Mouse (Mus musculus) frontal cortex, postnatal 36 days (tissue): ENCODE results near the gene Noxo1.
"Not testable (repeated sequence)": the region's sequence is repeated elsewhere in the genome, so short reads cannot be mapped to it uniquely, and the experiment has no call there.

Source experiments
- DNase-seq, 2 experiments: peaks; one replicate each; pipeline ENCODE4 v3.0.0; 2022; ENCODE audit warnings: low spot score in 2 of 2

Gene Noxo1

GRCm38 (mm10) chr17:24696011-24696697 is at the start of gene Noxo1, which contains the start of gene Gfer:
TSS of gene Noxo1 (plus strand) at chr17:24696234.
TSS of gene Gfer (minus strand) at chr17:24696156.
- peak; percentile 74 to 80 for DNase-seq

DNA sequence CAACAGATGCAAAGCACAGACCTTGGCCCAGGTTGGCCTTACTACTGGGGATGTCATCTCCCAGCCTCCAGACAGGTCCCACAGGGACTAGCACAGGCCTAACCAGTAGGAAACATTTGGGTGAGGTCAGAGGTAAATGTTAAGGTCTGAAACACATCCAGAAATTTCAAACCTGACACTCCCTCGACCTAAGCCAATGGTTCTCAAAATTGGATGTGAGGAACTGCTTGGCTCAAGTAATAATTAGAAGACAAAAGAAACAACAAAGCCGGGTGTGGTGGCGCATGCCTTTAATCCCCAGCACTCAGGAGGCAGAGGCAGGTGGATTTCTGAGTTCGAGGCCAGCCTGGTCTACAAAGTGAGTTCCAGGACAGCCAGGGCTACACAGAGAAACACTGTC is 49.7 kb upstream of the Noxo1 start:
- DNase-seq, result no peak

GRCm38 (mm10) chr17:24647493-24647892 is 48.5 kb upstream of the Noxo1 start:
- DNase-seq, result no peak

GRCm38 (mm10) chr17:24648731-24649377 is 47.2 kb upstream of the Noxo1 start:
- DNase-seq, result no peak

DNA sequence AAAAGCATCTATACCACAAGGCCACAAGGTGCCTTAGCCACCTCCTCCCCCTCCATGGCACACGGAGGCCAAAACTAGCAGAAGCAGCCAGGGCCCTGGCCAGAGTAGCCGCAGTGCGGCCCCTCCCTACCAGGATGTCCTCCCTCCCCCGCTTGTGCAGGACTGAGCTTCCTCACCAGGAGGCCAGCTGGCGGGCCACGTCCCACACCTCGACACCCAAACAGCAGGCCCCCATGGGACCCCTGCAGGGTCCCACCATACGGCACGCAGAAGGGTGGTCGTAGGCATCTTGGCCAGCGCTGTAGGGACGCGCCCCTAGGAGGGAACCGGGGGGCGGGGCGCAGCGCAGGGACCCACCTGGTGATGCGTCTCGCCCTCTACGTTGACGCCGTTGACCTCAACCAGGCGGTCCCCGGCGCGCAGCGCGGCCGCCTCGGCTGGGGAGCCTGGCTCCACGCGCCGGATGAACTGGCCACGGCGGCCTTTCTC is 46.4 kb upstream of the Noxo1 start:
- DNase-seq, result no peak

- DNase-seq, result no peak
Observed at GRCm38 (mm10) chr17:24650070-24650616, 45.9 kb upstream of the Noxo1 start, which contains the start of gene Slc9a3r2. TSS of gene Slc9a3r2 (minus strand) at chr17:24650327.

DNA sequence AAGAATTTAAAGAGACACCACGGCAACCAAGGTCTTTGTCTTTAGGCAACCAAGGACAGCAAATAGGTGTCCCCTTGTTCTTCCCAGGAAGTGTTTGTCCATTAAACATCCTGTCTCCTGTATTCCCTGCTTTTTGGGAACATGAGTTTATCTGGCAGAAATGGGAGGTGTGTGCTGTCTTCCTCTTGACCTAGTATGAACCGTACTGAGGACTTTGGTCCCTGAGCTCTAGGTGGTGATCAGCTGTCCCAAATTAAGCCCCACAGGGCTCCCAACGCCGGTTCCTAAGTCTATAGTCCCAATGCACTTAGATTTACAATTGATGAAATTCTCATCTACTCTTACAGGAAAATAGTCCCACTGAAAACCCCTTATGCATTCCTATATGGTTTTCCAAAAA is 45.3 kb upstream of the Noxo1 start:
- DNase-seq, result no peak

DNA sequence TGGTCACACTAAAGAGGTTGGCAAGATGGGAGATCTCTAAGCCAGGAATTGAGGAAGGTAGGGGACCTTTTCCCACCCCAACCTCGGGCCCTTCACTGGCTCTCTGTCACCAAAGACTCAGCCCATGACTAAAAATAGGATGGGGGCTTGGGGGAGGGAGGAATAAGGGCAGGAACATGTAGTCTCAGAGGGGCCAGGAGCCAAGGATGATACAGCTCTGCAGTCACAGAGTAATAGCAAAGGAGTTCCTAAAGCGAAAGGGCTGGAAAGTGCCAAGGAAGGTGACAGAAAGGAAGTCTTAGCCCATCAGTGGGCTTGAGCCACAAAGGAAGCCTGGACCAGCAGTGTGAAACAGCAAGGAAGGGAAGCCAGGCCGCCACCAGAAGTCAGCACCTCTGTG is 44.2 kb upstream of the Noxo1 start:
- no peak for DNase-seq

- peak; percentile 39 to 51 for DNase-seq
Observed at GRCm38 (mm10) chr17:24653967-24654710, 41.9 kb upstream of the Noxo1 start.

GRCm38 (mm10) chr17:24654969-24655368 is 41.1 kb upstream of the Noxo1 start:
- no peak for DNase-seq

DNA sequence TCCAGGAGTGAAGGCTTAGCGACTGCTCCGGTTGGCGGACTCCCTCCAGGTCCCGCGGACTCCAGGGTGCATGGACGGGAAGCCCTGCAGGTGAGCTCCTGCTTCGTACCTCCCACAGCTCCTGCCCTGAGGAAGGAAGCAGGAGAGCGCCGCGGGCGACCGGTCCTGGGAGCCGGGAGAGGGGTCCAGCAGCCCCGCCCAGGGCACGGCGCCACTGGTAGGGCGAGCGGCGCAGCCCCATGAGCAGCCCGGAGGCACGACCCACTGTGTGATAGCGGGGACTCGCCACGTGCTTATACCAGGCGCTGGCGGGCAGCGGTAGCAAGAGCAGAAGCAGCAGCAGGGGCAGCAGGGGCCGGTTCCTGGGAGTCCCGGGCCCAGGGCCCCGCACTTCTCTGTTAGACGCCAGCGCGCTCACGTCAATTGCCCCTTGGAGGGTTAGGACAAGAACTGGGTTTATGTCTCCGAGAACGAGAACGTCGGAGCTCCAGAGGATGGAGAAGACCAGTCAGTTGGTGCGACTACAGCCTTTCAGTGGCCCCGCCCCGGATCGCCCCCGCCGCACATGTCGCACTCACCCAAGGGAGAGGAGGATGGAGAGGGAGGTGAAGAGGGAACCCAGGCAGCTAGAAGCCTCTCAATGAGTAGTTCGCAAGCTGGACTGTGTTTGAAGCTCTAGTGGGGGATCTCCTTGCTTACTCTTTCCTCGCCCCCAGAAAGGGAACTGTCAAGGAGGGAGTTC is 37.8 kb upstream of the Noxo1 start, which contains the start of gene Npw:
Npw (minus strand) TSS at position 441 of the 742 bp plus-strand sequence.
- DNase-seq, result no peak

DNA sequence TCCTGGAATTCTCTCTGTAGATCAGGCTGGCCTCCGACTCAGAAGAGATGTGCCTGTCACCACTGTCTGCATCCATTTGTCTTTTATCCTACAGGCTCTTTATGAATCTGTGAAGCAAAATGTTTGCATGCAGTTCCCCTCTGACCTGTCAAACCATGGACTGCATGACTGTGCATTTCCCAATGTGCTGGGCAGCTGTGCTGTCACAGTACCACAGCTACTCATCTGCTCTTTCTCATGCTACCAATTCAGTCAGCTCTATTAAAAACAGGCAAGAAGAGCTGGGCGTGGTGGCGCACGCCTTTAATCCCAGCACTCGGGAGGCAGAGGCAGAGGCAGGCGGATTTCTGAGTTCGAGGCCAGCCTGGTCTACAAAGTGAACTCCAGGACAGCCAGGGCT is 29.0 kb upstream of the Noxo1 start:
- DNase-seq, result not testable (repeated sequence)

- DNase-seq, result peak in 1 of 2 experiments; percentile 46
Observed at GRCm38 (mm10) chr17:24667416-24667815, 28.6 kb upstream of the Noxo1 start.

DNA sequence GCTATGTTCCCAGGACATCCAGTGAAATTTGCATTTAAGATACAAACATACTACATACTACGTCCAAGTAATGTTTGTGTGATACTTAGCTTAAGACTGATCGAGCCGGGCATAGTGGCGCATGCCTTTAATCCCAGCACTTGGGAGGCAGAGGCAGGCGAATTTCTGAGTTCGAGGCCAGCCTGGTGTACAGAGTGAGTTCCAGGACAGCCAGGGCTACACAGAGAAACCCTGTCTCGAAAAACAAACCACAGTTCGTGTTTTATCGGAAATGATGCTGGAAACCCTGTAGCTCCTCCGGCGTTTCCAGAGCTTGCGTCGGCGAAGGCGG is 26.9 kb upstream of the Noxo1 start:
- not testable (repeated sequence) for DNase-seq

DNA sequence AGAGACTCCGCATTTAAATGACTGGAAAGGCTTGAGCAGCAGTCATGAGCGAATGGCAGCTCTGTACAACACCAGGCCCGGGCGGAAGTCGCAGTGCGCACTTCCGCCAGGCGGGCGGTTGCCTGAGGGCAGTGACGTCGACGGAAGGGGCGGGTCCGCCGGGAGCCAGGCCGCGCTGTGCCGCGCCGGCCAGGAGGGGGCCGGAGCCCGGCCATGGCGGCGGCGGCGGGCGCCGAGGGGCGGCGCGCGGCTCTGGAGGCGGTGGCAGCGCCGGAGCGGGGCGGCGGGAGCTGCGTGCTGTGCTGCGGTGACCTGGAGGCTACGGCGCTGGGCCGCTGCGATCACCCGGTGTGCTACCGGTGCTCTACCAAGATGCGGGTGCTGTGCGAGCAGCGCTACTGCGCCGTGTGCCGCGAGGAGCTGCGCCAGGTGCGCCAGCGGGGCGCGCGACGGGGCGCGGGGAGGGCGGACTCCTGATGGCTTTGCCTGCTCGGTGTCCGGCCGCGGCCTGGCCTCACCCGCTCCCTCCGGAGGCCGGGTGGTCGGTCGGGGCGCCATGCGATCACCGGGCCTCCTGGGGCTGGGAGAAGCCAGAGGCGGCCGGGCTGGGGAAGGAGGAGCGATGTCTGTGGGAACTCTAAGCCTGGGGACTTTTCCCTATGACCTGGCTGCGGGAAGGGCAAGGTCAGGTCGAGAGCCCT is 26.3 kb upstream of the Noxo1 start, which contains the start of gene Zfp598:
Zfp598 (plus strand) TSS at position 143 of the 701 bp plus-strand sequence.
- DNase-seq, result peak; percentile 92 to 95

DNA sequence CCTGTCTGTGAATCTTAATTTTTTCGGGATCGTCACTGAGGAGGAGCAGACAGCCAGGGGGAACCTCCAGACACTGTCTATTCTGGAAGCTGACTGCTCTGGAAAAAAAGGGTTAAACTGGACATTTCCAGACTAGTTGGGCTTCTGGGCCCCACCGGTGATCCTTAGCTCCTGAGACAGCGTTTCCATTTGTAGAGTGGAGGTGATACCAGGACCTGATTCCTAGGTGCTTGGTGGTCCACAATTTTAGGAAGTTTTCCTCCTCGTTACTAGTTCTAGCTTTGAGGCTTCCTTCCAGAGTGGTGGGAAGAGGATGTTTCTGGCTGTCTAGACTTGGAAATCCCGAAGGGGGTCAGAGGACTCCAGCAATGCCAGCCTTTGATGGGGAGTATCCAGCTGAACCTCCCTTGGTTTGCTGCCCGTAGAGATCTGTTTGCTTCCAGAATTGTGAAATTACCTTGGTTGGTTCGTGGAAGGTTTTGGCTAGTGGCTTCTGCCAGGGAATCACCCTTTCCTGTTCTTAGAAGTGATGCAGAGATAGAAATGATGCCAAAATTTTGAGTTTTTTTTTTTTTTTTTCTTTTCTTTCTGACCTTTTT is 25.7 kb upstream of the Noxo1 start:
- DNase-seq, result no peak

DNA sequence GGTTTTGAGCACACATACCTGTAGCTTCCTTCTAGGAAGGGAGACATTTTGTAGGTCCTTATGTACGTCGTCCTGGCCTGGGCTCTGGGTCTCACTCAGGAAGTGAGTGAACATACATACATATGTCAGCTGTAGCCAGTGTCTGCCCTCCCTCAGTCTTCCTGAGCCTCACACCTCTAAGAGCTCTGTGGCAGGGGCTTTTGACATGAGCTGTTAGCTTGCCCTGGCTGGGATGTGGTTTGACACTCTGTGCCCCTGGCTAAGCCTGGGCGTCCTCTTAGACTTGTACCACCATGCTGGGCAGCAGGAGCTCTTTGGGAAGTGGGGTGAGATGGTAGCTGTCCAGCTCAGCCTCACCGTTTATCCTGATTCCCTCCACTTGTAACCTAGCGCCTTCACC is 24.7 kb upstream of the Noxo1 start:
- no peak for DNase-seq

DNA sequence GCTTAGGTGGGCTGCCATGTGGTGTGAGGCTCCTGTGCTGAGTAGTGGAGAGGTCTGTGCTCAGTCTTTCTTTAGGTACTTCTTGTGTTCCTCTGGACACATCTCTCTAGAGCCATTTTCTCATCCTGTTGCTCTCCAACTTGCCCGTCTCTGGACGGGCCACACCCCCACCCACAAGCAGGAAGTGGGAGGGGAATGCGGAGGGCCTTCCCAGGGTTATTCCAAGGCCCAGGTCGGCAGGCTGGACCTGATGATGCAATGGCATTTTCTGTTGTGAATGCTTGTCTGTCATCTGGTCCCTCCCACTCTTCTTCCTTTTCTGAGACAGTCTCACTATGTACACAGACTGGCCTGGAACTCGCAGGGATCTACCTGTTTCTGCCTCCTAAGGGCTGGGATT is 23.9 kb upstream of the Noxo1 start:
- no peak for DNase-seq

DNA sequence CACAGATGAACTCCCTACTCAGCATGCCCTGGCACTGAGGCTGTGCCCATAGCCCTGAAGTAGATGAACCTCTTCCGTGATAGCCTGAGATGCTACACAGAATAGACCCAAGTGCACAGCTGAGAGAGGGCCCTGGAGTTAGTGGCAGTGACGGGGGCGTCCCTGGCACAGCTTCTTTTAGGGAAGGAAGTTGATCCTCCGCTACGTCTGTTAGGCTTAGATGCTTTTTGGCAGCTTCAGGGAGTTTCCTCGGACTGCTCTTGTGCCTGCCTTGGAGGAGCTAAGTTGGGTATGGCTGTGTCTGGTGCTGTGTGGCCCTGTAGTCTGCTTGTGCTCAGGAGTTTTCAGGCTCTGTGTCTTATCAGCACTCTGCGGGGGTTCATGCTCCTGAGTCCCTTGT is 21.8 kb upstream of the Noxo1 start:
- DNase-seq, result peak; percentile 54 to 72

GRCm38 (mm10) chr17:24676187-24676586 is 19.8 kb upstream of the Noxo1 start:
- DNase-seq, result peak; percentile 38 to 78
